Mouse (Mus musculus): ENCODE results near the gene Hoxb5. TPM values are rescaled to one million over a fixed set of nuclear protein-coding genes. Genes with fewer than 3 reads are reported as not detected.

Gene Hoxb5
- polyA plus RNA-seq, 1 experiment from 2014 or later, result not detected

DNA sequence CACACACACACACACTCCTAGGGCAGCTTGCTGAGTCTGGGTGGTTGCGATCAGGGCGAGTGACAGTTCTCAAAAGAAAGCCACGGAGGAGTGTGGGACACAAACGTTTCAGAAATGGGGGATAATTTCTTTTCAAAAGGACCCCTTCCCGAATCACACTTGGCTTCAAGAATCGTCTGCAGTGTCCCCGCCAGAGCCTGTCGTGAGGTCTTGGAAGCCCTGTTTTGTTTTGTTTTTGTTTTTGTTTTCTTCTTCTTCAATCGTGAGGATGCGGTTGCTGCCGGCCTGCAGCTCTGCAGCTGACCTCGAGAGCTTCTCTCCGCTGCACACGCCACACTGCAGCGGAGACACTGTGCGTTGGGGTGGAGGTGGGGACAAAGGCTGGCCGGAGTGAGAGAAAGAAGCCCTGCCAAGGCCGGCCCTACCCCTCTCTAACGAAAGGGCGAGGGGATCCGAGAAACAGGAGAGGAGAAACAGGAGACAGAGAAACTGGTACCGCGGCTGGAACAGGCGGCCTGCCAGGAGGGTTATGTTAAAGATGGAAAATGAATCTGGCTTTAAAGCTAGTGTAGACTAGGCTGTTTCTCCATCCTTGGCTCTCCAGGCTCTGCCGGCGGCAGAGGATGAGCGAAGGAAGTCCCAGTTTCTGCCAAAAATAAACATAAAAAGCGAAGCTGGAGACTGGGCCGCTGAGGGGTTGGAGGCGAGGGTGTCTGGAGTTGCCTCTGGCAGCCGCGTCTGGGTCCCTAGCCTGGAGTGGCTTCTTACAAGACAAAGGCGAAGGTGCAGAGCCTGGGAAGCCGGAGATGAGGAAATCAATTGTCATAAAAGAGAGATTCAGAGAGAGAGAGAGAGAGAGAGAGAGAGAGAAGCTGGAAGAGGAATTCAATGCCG, 25.7 kb upstream of the Hoxb5 start:
- Histone ChIP-seq H3K27me3 (peaks cover 100% of the 10 kb centered on the region), H3K4me3 (no peak overlapping the region), H3K4me1 (peaks cover 2% of the 10 kb centered on the region; the same call in 1 of the 2 replicates), H3K9me3 (no peaks in the 10 kb centered on the region), H3K9ac (replicated peaks) (no peak overlapping the region), H3K36me3 (no peaks in the 10 kb centered on the region), H3K4me2 (replicated peaks) (no peak overlapping the region), H3K27ac (replicated peaks) (no peak overlapping the region)
- ATAC-seq (replicated peaks), result no peak
- 1% methylated on average over 35 of the region's 35 CpGs for WGBS

DNA sequence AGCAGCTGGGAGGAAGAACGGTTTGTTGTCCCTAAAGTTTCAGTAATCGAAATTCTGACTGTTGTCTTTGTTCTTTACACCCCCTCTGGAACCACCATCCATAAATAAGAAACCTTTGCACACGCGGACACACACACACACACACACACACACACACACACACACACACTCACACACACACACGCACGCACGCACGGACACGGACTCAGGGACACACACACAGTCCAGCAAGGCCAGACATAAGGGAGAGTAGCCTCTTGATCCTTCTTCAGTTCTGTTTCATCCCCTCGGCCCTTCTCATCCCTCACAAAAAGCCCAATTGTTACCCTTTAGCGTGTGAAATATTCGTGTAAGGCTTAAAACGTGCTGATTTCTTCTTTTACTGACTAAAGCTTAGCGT, 24.8 kb upstream of the Hoxb5 start:
- no peaks in the 10 kb centered on the region for H3K36me3 ChIP-seq
- no peaks in the 10 kb centered on the region for H3K9me3 ChIP-seq
- H3K4me3 ChIP-seq, result no peak overlapping the region
- H3K9ac ChIP-seq (replicated peaks), result no peak overlapping the region
- no peak overlapping the region for H3K4me2 ChIP-seq (replicated peaks)
- 12% methylated on average over 14 of the region's 14 CpGs for WGBS
- H3K4me1 ChIP-seq, result no peaks in the 10 kb centered on the region
- peaks cover 100% of the 10 kb centered on the region for H3K27me3 ChIP-seq
- no peak overlapping the region for H3K27ac ChIP-seq (replicated peaks)
- ATAC-seq (replicated peaks), result no peak

DNA sequence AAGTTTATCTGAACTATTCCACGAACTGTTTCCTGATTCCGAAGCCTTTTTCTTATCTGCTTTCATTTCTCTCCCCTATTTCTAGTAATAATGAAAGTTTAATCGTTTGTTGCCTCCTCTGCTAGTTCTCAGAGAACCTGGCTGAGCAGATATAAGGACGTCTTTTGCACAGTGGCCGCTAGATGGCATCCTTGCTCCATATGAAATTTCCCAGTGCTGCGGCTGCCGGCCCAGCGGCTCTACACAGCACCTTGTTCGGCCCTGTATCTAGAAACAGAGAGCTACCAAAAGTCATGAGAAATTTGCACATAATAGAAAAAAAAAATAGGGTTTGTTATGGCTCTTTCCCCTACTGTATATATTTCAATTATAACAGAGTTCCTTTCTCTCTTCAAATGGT, 24.4 kb upstream of the Hoxb5 start:
- Histone ChIP-seq H3K9ac (replicated peaks) (no peak overlapping the region), H3K4me3 (no peak overlapping the region), H3K27me3 (peaks cover 100% of the 10 kb centered on the region), H3K36me3 (no peaks in the 10 kb centered on the region), H3K4me2 (replicated peaks) (no peak overlapping the region), H3K27ac (replicated peaks) (no peak overlapping the region), H3K4me1 (no peaks in the 10 kb centered on the region), H3K9me3 (no peaks in the 10 kb centered on the region)
- under 1% methylated on average over 9 of the region's 9 CpGs for WGBS
- no peak; the same call in 1 of the 2 replicates for ATAC-seq (replicated peaks)

DNA sequence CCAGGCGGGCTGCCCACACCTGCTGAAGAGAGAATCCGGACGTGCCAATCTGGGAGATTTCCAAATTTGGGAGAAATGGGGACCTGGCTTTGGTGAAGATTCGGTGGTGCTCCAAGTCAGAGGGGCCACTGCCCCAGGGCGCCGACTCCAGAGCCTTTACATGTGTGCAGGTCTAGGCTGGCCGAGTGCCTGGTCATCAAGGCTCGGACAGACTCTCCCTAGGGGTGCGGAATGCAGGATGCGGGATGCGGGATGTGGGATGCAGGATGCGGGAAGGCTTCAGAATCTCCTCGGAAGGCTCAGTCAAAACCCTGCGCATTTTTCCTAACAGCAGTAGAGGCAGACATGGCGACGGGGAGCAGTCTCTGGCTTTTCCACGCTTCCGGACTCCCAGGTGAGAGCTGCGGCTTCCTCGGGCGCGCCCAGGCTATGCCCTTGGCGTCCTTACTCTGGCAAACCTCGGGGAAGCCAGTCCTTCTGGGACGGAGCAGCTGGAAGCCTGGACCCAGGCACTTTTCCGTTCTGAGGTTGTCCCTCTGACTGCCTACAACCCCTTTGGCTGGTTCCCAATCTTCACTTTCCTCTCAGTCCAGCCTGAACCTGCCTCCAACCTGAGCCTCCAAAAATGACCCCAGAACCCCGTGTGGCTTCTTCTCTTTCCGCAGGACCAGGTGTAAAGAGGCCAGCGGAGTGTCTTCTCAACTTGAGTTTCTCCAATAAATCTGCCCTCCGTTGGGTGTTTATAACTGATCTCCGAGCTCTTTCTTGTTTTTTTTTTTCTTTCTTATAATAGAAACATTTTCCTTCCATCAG, 23.5 kb upstream of the Hoxb5 start:
- no peak overlapping the region for H3K27ac ChIP-seq (replicated peaks)
- no peak overlapping the region for H3K4me2 ChIP-seq (replicated peaks)
- ATAC-seq (replicated peaks), result no peak
- no peak overlapping the region for H3K9ac ChIP-seq (replicated peaks)
- H3K9me3 ChIP-seq, result no peaks in the 10 kb centered on the region
- H3K4me3 ChIP-seq, result no peak overlapping the region
- H3K4me1 ChIP-seq, result peaks cover 8% of the 10 kb centered on the region
- peaks cover 100% of the 10 kb centered on the region for H3K27me3 ChIP-seq
- H3K36me3 ChIP-seq, result no peaks in the 10 kb centered on the region
- WGBS, result 2% methylated on average over 31 of the region's 31 CpGs

DNA sequence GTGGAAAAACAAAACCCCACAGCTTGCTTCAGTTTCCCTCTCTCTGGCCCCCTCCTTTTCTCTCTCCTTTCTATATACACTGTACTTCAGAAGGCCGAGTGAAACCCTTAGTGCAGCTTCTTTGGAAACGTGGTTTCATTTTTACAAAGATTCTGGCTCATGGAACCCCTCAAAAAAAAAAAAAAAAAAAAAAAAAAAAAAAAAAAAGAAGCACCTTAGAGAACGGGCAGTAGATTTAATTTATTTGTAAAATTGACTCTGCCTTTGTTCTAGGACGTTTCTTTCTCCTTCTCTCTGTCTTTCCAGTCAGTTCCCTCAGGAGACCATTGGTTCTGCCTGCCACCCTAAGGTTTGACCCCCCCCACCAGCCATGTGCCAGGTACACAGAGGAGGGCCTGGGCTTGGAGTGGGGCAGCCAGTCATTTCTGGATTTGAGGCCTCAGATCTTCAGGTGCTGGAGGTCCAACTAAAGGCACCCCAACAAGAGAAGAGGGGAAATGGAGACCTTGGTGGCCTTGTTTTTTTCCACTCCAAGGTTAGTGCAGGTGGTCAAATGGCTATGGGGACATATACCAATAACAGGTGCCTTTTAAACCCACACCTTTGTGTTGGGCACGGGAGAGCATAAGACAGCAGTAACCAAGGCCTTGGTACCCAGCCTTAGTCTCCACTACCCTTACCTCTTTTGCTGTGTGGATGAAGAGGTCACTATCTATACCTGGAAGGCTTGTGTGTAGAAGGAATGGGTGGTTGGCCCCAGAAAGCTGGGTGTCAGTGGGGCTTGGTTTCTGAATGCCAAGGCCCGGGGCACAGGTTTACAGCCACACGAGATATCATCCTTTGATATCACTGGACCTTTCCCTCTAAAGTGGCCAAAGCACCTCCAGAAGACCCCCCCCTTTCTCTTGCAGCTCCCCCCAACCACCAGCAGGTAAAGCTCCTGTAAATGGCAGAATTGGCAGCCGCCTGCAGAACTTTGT, 22.4 kb upstream of the Hoxb5 start:
- no peaks in the 10 kb centered on the region for H3K36me3 ChIP-seq
- H3K4me1 ChIP-seq, result peaks cover 9% of the 10 kb centered on the region
- H3K27ac ChIP-seq (replicated peaks), result no peak overlapping the region
- no peak overlapping the region for H3K9ac ChIP-seq (replicated peaks)
- 8% methylated on average over 8 of the region's 8 CpGs for WGBS
- no peak for ATAC-seq (replicated peaks)
- no peak overlapping the region for H3K4me2 ChIP-seq (replicated peaks)
- H3K4me3 ChIP-seq, result no peak overlapping the region
- peaks cover 98% of the 10 kb centered on the region for H3K27me3 ChIP-seq
- H3K9me3 ChIP-seq, result no peaks in the 10 kb centered on the region

DNA sequence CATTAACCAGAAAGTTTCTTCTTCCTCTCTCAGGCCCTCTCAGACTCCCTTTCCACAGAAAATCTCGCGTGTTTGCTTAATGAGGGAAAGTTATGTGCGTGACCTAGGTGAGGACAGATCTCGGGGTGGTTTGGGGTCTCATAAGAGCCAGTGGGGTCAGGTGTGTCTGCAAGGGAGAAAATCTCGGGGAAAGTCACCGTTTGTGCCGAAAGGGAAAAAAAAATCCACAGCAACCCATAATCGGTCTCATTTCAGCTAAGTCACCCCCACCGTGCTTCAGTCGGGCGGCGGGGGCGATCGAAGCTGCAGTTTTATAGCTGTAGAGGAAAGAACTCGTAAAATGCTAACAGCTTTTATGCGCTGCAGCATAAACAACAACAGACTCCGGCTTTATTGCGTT, 21.7 kb upstream of the Hoxb5 start:
- no peak overlapping the region for H3K4me2 ChIP-seq (replicated peaks)
- H3K27me3 ChIP-seq, result peaks cover 98% of the 10 kb centered on the region
- H3K27ac ChIP-seq (replicated peaks), result no peak overlapping the region
- WGBS, result 3% methylated on average over 18 of the region's 18 CpGs
- no peaks in the 10 kb centered on the region for H3K36me3 ChIP-seq
- H3K9ac ChIP-seq (replicated peaks), result no peak overlapping the region
- ATAC-seq (replicated peaks), result no peak
- H3K4me3 ChIP-seq, result no peak overlapping the region
- no peaks in the 10 kb centered on the region for H3K9me3 ChIP-seq
- peaks cover 9% of the 10 kb centered on the region for H3K4me1 ChIP-seq

DNA sequence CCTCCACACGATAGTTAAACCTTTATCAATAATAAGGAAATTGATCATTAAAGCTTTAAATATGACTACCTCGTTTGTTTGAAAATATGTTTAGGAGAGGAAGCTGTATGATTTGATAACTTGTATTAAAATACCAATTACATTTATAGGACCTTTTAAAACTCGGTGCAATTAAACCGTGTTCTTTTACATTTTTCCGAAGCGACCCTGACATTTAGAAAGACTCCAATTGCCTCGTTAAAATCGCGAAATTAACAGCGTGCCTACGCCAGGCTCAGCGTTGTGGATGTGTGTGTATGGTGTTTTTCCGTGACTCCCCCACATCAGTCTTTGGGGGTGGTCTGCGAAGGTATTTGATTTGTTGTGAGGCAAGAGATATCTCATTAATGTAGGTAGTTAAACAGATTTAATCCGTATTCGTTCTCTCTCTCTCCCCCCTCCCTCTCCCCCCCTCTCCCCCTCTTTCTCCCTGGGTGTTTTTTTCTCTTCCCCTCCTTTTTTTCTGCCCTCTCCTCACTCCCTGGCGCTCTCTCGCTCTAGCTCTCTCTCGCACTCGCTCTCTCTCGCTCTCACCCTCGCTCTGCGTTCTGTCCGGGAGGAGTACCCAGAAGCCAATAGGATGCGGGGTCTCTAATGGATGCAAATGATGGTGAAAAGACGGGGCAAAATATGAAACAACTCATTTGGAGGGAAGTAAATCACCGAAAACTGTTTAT, 21.1 kb upstream of the Hoxb5 start, which contains the start of gene Hoxb8:
TSS of gene Hoxb8 (plus strand) at position 51 of the 716 bp plus-strand sequence.
- WGBS, result 1% methylated on average over 27 of the region's 27 CpGs
- ATAC-seq (replicated peaks), result no peak
- H3K9ac ChIP-seq (replicated peaks), result no peak within 1 kb of the TSS
- no peak within 1 kb of the TSS for H3K27ac ChIP-seq (replicated peaks)
- H3K9me3 ChIP-seq, result no peaks in the 10 kb centered on the region
- peaks cover 98% of the 10 kb centered on the region for H3K27me3 ChIP-seq
- H3K4me3 ChIP-seq, result no peak within 1 kb of the TSS
- peaks cover 13% of the 10 kb centered on the region for H3K4me1 ChIP-seq
- no peak within 1 kb of the TSS for H3K4me2 ChIP-seq (replicated peaks)
- H3K36me3 ChIP-seq, result no peaks in the 10 kb centered on the region

DNA sequence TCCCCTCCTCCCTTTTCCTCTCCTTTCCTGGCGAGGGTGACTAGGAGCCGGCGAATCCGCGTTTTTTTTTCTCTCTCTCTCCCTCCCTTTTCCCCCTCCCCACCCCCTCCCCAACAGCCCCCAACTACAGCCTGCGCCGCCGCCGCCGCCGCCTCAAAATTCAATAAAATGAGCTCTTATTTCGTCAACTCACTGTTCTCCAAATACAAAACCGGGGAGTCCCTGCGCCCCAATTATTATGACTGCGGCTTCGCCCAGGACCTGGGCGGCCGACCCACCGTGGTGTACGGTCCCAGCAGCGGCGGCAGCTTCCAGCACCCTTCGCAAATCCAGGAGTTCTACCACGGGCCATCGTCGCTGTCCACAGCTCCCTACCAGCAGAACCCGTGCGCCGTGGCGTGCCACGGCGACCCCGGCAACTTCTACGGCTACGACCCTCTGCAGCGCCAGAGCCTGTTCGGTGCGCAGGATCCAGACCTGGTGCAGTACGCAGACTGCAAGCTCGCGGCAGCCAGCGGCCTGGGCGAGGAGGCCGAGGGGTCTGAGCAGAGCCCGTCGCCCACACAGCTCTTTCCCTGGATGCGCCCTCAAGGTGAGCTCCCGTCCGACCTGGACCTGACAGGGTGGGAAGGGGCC, 20.2 kb upstream of the Hoxb5 start:
- Histone ChIP-seq H3K27me3 (peaks cover 98% of the 10 kb centered on the region), H3K4me2 (replicated peaks) (no peak overlapping the region), H3K27ac (replicated peaks) (no peak overlapping the region), H3K36me3 (no peaks in the 10 kb centered on the region), H3K4me1 (peaks cover 13% of the 10 kb centered on the region), H3K9me3 (no peaks in the 10 kb centered on the region), H3K4me3 (no peak overlapping the region), H3K9ac (replicated peaks) (no peak overlapping the region)
- no peak for ATAC-seq (replicated peaks)
- 1% methylated on average over 49 of the region's 49 CpGs for WGBS

DNA sequence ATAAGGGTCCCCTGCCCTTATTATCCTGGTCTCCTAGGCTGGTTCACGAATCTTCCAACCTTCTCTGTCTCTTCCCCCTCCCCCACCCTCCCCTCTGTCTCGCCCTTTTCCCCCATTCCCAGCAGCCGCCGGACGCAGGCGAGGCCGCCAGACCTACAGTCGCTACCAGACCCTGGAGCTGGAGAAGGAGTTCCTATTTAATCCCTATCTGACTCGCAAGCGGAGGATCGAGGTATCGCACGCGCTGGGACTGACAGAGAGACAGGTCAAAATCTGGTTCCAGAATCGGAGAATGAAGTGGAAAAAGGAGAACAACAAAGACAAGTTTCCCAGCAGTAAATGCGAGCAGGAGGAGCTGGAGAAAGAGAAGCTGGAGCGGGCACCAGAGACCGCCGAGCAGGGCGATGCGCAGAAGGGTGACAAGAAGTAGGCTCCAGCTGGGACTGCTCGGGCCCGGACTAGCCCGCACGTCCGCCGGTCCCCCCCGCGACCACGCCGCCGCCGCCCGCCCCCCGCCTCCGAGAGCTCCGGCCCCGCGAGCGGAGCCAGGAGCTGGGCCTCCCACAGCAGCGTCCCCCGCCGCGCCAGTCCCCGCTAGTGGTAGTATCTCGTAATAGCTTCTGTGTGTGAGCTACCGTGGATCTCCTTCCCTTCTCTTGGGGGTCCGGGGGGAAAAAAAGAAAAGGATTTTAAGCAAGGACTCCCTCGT, 18.9 kb upstream of the Hoxb5 start:
- Histone ChIP-seq H3K36me3 (no peaks in the 10 kb centered on the region), H3K4me1 (peaks cover 13% of the 10 kb centered on the region), H3K9ac (replicated peaks) (no peak overlapping the region), H3K9me3 (no peaks in the 10 kb centered on the region), H3K27me3 (peaks cover 96% of the 10 kb centered on the region), H3K4me2 (replicated peaks) (peak overlapping the region; percentile 41), H3K4me3 (peak overlapping the region; percentile 24), H3K27ac (replicated peaks) (no peak overlapping the region)
- ATAC-seq (replicated peaks), result no peak
- under 1% methylated on average over 48 of the region's 49 CpGs for WGBS
